Mouse (Mus musculus): ENCODE measurements around the gene Sumo1. TPM values are rescaled to one million over a fixed set of nuclear protein-coding genes. Genes with fewer than 3 reads are reported as not detected.
"Not testable (repeated sequence)": the region's sequence is repeated elsewhere in the genome, so short reads cannot be mapped to it uniquely, and the experiment has no call there.

Gene Sumo1
- polyA plus RNA-seq, 1 experiment from 2014 or later = 415 TPM

GRCm38 (mm10) chr1:59668871-59669270 lies 1.8 kb downstream of the Sumo1 start:
- peak overlapping the region; percentile 83; the same call in 1 of the 2 replicates for H3K4me2 ChIP-seq (replicated peaks)
- no peak overlapping the region for H3K4me3 ChIP-seq
- 90% methylated on average over 2 of the region's 2 CpGs for WGBS

GRCm38 (mm10) chr1:59663456-59664135 lies 7.0 kb downstream of the Sumo1 start:
- no peak for ATAC-seq (ENCODE audit: low FRiP score)
- Histone ChIP-seq H3K9me3 (replicated peaks) (no peaks in the 10 kb centered on the region), H3K4me1 (peaks cover 5% of the 10 kb centered on the region), H3K36me3 (0 out of 2 replicates have a peak, but pooled peaks cover 2% of the 10 kb centered on the region), H3K4me2 (replicated peaks) (no peak overlapping the region), H3K4me3 (no peak overlapping the region), H3K27ac (no peak overlapping the region), H3K9ac (no peak overlapping the region), H3K27me3 (no peaks in the 10 kb centered on the region)
- 78% methylated on average over 3 of the region's 3 CpGs for WGBS

More at GRCm38 (mm10) chr1:59668871-59669270, 1.8 kb downstream of the Sumo1 start:
- Histone ChIP-seq H3K27ac (no peak overlapping the region), H3K4me1 (peaks cover 15% of the 10 kb centered on the region), H3K36me3 (0 out of 2 replicates have a peak, but pooled peaks cover 2% of the 10 kb centered on the region), H3K9me3 (replicated peaks) (no peaks in the 10 kb centered on the region), H3K9ac (no peak overlapping the region), H3K27me3 (no peaks in the 10 kb centered on the region)
- ATAC-seq (ENCODE audit: low FRiP score) = no peak

DNA sequence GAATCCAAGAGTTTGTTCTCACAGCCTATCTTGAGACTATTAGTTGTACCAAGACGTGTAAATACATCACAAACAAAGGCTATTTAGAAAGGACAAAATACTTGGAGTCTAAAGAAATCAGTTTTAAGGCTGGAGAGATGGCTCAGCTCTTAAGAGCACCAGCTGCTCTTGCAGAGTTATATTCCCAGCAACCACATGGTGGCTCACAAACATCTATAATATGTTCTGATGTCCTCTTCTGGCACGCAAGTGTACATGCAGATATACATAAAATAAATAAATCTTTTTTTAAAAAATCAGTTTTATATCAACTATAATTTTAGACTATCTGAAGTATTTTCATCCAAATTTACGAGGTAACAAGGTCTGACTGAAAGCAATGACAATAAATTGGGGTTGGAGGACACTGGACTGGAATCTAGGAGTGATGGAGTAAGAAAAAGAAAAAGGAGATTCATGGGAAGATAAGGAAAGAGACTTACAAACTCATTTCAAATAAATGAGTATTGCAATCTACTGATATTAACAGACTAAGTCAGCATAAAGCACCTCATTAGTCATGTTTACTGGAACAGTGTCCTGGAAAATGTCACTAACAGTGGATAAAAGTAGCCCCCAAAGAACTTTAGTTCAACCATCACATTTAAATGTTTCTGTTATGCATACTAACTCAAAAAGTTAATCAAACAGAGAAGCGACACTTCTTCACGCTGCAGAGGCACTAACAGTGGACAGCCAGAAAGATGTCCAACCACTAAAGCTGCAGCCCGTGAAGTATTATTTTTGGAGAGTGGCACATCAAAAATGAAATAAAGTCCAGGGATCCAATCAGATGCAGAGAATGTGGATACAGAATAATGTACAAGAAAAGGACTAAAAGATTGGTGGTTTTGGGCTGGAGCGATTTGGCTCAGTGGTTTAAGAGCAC lies 14.1 kb downstream of the Sumo1 start:
- Histone ChIP-seq H3K9me3 (replicated peaks) (no peaks in the 10 kb centered on the region), H3K27me3 (no peaks in the 10 kb centered on the region), H3K9ac (no peak overlapping the region), H3K36me3 (peaks cover 18% of the 10 kb centered on the region), H3K4me1 (no peaks in the 10 kb centered on the region), H3K27ac (no peak overlapping the region), H3K4me3 (no peak overlapping the region), H3K4me2 (replicated peaks) (no peak overlapping the region)
- 94% methylated on average over 7 of the region's 7 CpGs for WGBS
- no peak for ATAC-seq (ENCODE audit: low FRiP score)

DNA sequence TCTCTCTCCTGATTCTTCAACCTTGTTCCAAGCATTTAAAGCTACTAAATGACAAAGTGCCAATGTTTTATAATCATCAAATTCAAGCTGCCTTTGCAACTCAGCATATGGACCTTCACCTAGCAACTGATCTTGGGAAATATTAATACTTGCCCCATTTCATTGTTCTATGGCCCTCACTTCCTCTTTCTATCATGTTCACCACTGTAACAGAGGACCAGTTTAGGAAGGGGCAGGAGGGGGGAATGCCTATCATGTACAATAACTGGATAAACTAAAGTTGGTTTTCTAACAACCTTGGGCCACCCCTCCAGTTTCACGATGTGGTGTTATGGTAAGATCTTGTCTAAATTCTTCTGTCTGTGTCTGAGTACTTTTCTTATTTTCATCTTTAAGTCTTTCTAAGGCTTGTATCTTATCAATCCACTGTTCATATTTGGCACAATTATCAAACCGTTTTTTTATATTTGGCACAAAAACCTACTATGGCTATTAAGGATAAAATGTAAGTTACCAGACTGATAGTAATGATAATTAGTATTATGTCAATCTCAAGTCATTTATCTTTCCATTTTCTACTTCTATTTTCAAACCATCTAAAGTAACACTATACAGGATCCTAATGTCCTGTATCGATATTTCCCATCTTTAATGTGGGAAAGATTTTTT lies 17.3 kb downstream of the Sumo1 start:
- no peak overlapping the region for H3K4me2 ChIP-seq (replicated peaks)
- no peak overlapping the region for H3K27ac ChIP-seq
- no peaks in the 10 kb centered on the region for H3K27me3 ChIP-seq
- WGBS = 97% methylated on average over 3 of the region's 3 CpGs
- no peaks in the 10 kb centered on the region for H3K4me1 ChIP-seq
- ATAC-seq (ENCODE audit: low FRiP score) = no peak
- H3K36me3 ChIP-seq = peaks cover 28% of the 10 kb centered on the region
- no peaks in the 10 kb centered on the region for H3K9me3 ChIP-seq (replicated peaks)
- no peak overlapping the region for H3K4me3 ChIP-seq
- H3K9ac ChIP-seq = no peak overlapping the region

DNA sequence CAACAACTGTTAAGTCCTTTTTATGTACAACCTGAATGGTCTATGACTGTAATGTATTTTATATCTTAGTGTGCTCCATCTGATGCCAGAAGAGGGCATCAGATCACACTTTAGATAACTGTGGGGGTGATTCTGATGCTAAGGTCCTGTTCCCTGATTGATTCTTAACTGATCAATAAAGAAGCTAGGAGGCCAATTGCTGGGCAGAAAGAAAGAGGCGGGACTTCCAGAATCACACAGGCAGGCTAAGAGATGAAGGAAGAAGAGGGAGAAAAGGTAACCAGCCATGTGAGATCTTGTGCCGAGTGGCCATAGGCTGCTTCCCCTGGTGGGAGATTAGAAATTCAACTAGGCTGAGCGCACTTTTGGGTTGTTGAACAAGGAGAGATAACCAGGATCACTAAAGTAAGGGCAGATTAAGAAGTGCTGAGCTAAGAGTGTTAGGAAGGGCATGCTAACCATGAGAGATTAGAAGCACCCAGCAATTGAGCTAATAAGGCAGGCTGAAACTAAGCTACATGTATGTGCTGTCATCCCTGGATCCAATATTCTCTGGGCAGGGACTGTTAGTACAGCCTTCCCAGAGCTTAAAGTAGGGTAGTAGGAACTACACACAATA lies 19.3 kb downstream of the Sumo1 start:
- WGBS = 89% methylated on average over 3 of the region's 3 CpGs
- Histone ChIP-seq H3K9me3 (replicated peaks) (no peaks in the 10 kb centered on the region), H3K4me1 (no peaks in the 10 kb centered on the region), H3K9ac (no peak overlapping the region), H3K27ac (no peak overlapping the region), H3K36me3 (peaks cover 40% of the 10 kb centered on the region), H3K27me3 (no peaks in the 10 kb centered on the region), H3K4me3 (no peak overlapping the region), H3K4me2 (replicated peaks) (no peak overlapping the region)
- no peak for ATAC-seq (ENCODE audit: low FRiP score)

GRCm38 (mm10) chr1:59646502-59646901 lies 24.1 kb downstream of the Sumo1 start:
- H3K4me2 ChIP-seq (replicated peaks); H3K9ac ChIP-seq; H3K4me3 ChIP-seq; H3K4me1 ChIP-seq; ATAC-seq (ENCODE audit: low FRiP score); H3K27me3 ChIP-seq; H3K9me3 ChIP-seq (replicated peaks); H3K27ac ChIP-seq: not testable (repeated sequence)
- 91% methylated on average over 2 of the region's 2 CpGs for WGBS
- H3K36me3 ChIP-seq = peaks cover 42% of the 10 kb centered on the region

- Histone ChIP-seq H3K9ac (no peak overlapping the region), H3K4me1 (no peaks in the 10 kb centered on the region), H3K27me3 (no peaks in the 10 kb centered on the region), H3K4me3 (no peak overlapping the region), H3K36me3 (peaks cover 37% of the 10 kb centered on the region), H3K27ac (no peak overlapping the region), H3K9me3 (replicated peaks) (no peaks in the 10 kb centered on the region), H3K4me2 (replicated peaks) (no peak overlapping the region)
- WGBS = 96% methylated on average over 1 of the region's 1 CpGs
- no peak for ATAC-seq (ENCODE audit: low FRiP score)
Observed at GRCm38 (mm10) chr1:59642488-59642887, 28.1 kb downstream of the Sumo1 start.

GRCm38 (mm10) chr1:59638371-59638770 lies 32.3 kb downstream of the Sumo1 start:
- no peaks in the 10 kb centered on the region for H3K27me3 ChIP-seq
- H3K4me3 ChIP-seq = no peak overlapping the region
- H3K4me1 ChIP-seq = no peaks in the 10 kb centered on the region
- H3K9ac ChIP-seq = no peak overlapping the region
- no peak overlapping the region for H3K27ac ChIP-seq
- no peaks in the 10 kb centered on the region for H3K9me3 ChIP-seq (replicated peaks)
- no peak for ATAC-seq (ENCODE audit: low FRiP score)
- 80% methylated on average over 3 of the region's 3 CpGs for WGBS
- no peak overlapping the region for H3K4me2 ChIP-seq (replicated peaks)
- H3K36me3 ChIP-seq = peaks cover 24% of the 10 kb centered on the region

GRCm38 (mm10) chr1:59636349-59636748 lies 34.3 kb downstream of the Sumo1 start:
- WGBS = 83% methylated on average over 1 of the region's 1 CpGs
- H3K36me3 ChIP-seq = peaks cover 12% of the 10 kb centered on the region; the same call in 1 of the 2 replicates

DNA sequence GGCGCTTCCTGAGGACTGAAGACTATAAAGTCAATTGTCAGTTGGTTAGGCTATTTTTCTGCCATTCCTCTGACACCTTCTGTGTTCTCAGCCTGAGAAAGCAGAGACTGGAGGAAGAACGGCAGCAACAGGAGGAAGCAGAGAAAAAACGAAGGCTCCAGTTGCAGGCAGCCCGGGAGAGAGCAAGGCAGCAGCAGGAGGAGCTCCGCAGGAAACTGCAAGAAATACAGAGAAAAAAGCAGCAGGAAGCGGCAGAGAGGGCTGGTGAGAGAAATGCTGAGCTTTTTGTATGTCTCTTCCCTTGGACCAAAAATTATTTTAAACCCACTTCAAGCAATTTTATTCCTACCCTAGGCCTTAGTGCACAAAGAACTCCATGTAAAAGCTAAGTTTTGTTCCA lies 37.6 kb downstream of the Sumo1 start:
- no peaks in the 10 kb centered on the region for H3K9me3 ChIP-seq (replicated peaks)
- no peak overlapping the region for H3K4me3 ChIP-seq
- no peak overlapping the region for H3K4me2 ChIP-seq (replicated peaks)
- H3K4me1 ChIP-seq = no peaks in the 10 kb centered on the region
- ATAC-seq (ENCODE audit: low FRiP score) = no peak
- no peak overlapping the region for H3K9ac ChIP-seq
- 35% methylated on average over 6 of the region's 6 CpGs for WGBS
- H3K27ac ChIP-seq = no peak overlapping the region
- no peaks in the 10 kb centered on the region for H3K27me3 ChIP-seq
- H3K36me3 ChIP-seq = no peaks in the 10 kb centered on the region

More at GRCm38 (mm10) chr1:59636349-59636748, 34.3 kb downstream of the Sumo1 start:
- ATAC-seq (ENCODE audit: low FRiP score) = no peak
- no peak overlapping the region for H3K27ac ChIP-seq
- no peak overlapping the region for H3K9ac ChIP-seq
- no peaks in the 10 kb centered on the region for H3K4me1 ChIP-seq
- no peak overlapping the region for H3K4me2 ChIP-seq (replicated peaks)
- H3K9me3 ChIP-seq (replicated peaks) = no peaks in the 10 kb centered on the region
- no peak overlapping the region for H3K4me3 ChIP-seq
- H3K27me3 ChIP-seq = no peaks in the 10 kb centered on the region

DNA sequence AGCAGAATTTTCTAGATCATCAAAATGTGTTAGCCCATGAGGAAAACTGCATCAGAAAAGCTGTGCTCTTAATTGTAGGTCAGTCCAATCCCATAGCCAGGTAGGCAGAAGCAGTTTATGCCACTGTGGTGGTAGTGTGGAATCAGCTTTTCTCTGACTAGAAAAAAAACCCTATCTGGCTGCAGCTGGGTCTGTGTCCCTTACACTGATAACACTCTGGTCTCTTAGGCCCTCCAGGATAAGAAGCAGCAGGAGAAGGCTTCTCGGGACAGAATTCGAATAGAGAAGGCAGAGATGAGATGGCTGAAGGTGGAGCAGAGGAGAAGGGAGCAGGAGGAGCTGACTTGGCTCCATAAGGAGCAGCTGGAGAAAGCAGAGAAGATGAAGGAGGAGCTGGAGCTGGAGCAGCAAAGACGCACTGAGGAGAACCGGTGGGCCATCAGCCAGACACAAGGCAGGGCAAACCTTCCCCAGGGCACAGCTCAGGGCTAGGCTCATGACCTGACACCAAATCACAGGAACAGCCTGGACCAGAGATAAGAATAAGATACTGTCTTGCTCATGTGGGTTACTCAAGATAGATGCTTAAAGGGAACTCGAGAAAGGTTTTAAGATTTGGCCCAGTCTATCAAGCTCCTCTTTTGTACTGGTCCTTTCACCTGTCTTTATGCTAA lies 38.5 kb downstream of the Sumo1 start:
- no peaks in the 10 kb centered on the region for H3K36me3 ChIP-seq
- H3K9ac ChIP-seq = no peak overlapping the region
- H3K9me3 ChIP-seq (replicated peaks) = no peaks in the 10 kb centered on the region
- no peak overlapping the region for H3K27ac ChIP-seq
- H3K4me2 ChIP-seq (replicated peaks) = no peak overlapping the region
- WGBS = 77% methylated on average over 5 of the region's 5 CpGs
- no peaks in the 10 kb centered on the region for H3K4me1 ChIP-seq
- no peak overlapping the region for H3K4me3 ChIP-seq
- no peak for ATAC-seq (ENCODE audit: low FRiP score)
- H3K27me3 ChIP-seq = no peaks in the 10 kb centered on the region
